Mouse (Mus musculus): ENCODE measurements at regions not wholly inside any gene's neighbourhood (a gene's known extent, or its start where the extent isn't known, plus 50 kb on each side); places are given as distances from the start of the nearest gene placed in this dataset.

DNA sequence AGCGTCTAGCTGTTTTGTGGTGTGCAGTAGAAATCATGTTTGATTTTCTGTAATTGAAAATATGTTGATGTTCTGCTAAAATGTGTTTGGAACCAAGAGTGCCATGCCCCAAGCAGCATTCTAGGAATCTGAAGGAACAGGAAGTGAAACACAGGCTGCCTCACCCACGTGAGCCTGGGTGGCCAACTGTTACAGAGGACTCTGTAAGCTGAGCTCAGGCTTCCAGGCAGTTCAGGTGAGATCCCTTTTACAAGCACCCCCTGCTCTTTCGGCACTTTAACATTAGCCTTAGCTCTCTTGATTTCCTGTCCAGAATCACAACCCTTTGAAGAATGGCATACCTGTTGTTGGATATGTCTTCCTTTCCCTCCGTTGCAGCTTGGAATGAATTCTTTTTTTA lies 414.9 kb upstream of the Dph6 start:
- no peak for TF ChIP-seq CTCF (IDR thresholded peaks at IDR 0.05; ENCODE audit: borderline replicate concordance, insufficient read depth, low read depth, low read length)
- TF ChIP-seq POLR2A (IDR thresholded peaks at IDR 0.05; ENCODE audit: borderline replicate concordance, insufficient read depth, low read length): no peak
